Mouse (Mus musculus): Measurements from ENCODE around the gene Lsamp. TPM values are rescaled to one million over a fixed set of nuclear protein-coding genes. Genes with fewer than 3 reads are reported as not detected.

Gene Lsamp
- 17.7 and 21.5 TPM in 2 replicates for polyA plus RNA-seq (2014; fragmentation: Nextera tagmentation; extraction: Ambion mirVana)

- Histone ChIP-seq H3K36me3 (ENCODE audit: control insufficient read depth, insufficient read depth, low read length) (no peaks in the 10 kb centered on the region), H3K27ac (ENCODE audit: low read depth, low read length) (no peak within 1 kb of the TSS), H3K4me2 (ENCODE audit: low read depth, low read length, severe bottlenecking) (peak within 1 kb of the TSS; percentile 92), H3K9me3 (ENCODE audit: control insufficient read depth, low read length) (no peaks in the 10 kb centered on the region), H3K4me3 (ENCODE audit: low read depth, low read length) (peak within 1 kb of the TSS; percentile 53), H3K4me1 (replicated peaks; ENCODE audit: control insufficient read depth, insufficient read depth, low read length) (no peaks in the 10 kb centered on the region), H3K27me3 (ENCODE audit: control insufficient read depth, insufficient read depth, low read length) (no peaks in the 10 kb centered on the region), H3K9ac (ENCODE audit: low read length) (peak within 1 kb of the TSS; percentile 62)
- WGBS = 0% methylated on average over 24 of the region's 24 CpGs
- DNase-seq (ENCODE audit: low spot score) = peak; percentile 93
- peak; percentile 95 for ATAC-seq (replicated peaks; ENCODE audit: low FRiP score)
Observed at GRCm38 (mm10) chr16:39984205-39984634, at the start of gene Lsamp. Lsamp (plus strand) TSS chr16:39984361.

GRCm38 (mm10) chr16:39957686-39958085 is 26.5 kb upstream of the Lsamp start:
- no peaks in the 10 kb centered on the region for H3K36me3 ChIP-seq (ENCODE audit: control insufficient read depth, insufficient read depth, low read length)
- H3K27me3 ChIP-seq (ENCODE audit: control insufficient read depth, insufficient read depth, low read length) = no peaks in the 10 kb centered on the region
- ATAC-seq (replicated peaks; ENCODE audit: low FRiP score) = no peak
- H3K4me2 ChIP-seq (ENCODE audit: low read depth, low read length, severe bottlenecking) = no peak overlapping the region
- H3K9me3 ChIP-seq (ENCODE audit: control insufficient read depth, low read length) = no peaks in the 10 kb centered on the region
- DNase-seq (ENCODE audit: low spot score) = no peak
- no peak overlapping the region for H3K4me3 ChIP-seq (ENCODE audit: low read depth, low read length)
- H3K9ac ChIP-seq (ENCODE audit: low read length) = no peak overlapping the region
- no peak overlapping the region for H3K27ac ChIP-seq (ENCODE audit: low read depth, low read length)
- 97% methylated on average over 2 of the region's 2 CpGs for WGBS
- H3K4me1 ChIP-seq (replicated peaks; ENCODE audit: control insufficient read depth, insufficient read depth, low read length) = no peaks in the 10 kb centered on the region

- Histone ChIP-seq H3K4me2 (ENCODE audit: low read depth, low read length, severe bottlenecking) (no peak overlapping the region), H3K4me3 (ENCODE audit: low read depth, low read length) (no peak overlapping the region), H3K4me1 (replicated peaks; ENCODE audit: control insufficient read depth, insufficient read depth, low read length) (no peaks in the 10 kb centered on the region), H3K9me3 (ENCODE audit: control insufficient read depth, low read length) (no peaks in the 10 kb centered on the region), H3K36me3 (ENCODE audit: control insufficient read depth, insufficient read depth, low read length) (no peaks in the 10 kb centered on the region), H3K27ac (ENCODE audit: low read depth, low read length) (no peak overlapping the region), H3K27me3 (ENCODE audit: control insufficient read depth, insufficient read depth, low read length) (no peaks in the 10 kb centered on the region), H3K9ac (ENCODE audit: low read length) (no peak overlapping the region)
- WGBS = 76% methylated on average over 1 of the region's 1 CpGs
- ATAC-seq (replicated peaks; ENCODE audit: low FRiP score) (no peak), DNase-seq (ENCODE audit: low spot score) (no peak)
Observed at GRCm38 (mm10) chr16:39972712-39973111, 11.4 kb upstream of the Lsamp start.

GRCm38 (mm10) chr16:39984635-39985291 is 602 bp downstream of the Lsamp start:
- Histone ChIP-seq H3K36me3 (ENCODE audit: control insufficient read depth, insufficient read depth, low read length) (no peaks in the 10 kb centered on the region), H3K27me3 (ENCODE audit: control insufficient read depth, insufficient read depth, low read length) (no peaks in the 10 kb centered on the region), H3K4me2 (ENCODE audit: low read depth, low read length, severe bottlenecking) (peak overlapping the region; percentile 92), H3K9me3 (ENCODE audit: control insufficient read depth, low read length) (no peaks in the 10 kb centered on the region), H3K27ac (ENCODE audit: low read depth, low read length) (no peak overlapping the region), H3K4me3 (ENCODE audit: low read depth, low read length) (peak overlapping the region; percentile 53), H3K4me1 (replicated peaks; ENCODE audit: control insufficient read depth, insufficient read depth, low read length) (no peaks in the 10 kb centered on the region), H3K9ac (ENCODE audit: low read length) (peak overlapping the region; percentile 62)
- WGBS = under 1% methylated on average over 29 of the region's 29 CpGs
- peak; percentile 78 for DNase-seq (ENCODE audit: low spot score)
- peak; percentile 82 for ATAC-seq (replicated peaks; ENCODE audit: low FRiP score)

GRCm38 (mm10) chr16:39988466-39988865 is 4.3 kb downstream of the Lsamp start:
- H3K9me3 ChIP-seq (ENCODE audit: control insufficient read depth, low read length) = no peaks in the 10 kb centered on the region
- no peak overlapping the region for H3K9ac ChIP-seq (ENCODE audit: low read length)
- H3K4me2 ChIP-seq (ENCODE audit: low read depth, low read length, severe bottlenecking) = no peak overlapping the region
- H3K27ac ChIP-seq (ENCODE audit: low read depth, low read length) = no peak overlapping the region
- H3K27me3 ChIP-seq (ENCODE audit: control insufficient read depth, insufficient read depth, low read length) = no peaks in the 10 kb centered on the region
- H3K4me1 ChIP-seq (replicated peaks; ENCODE audit: control insufficient read depth, insufficient read depth, low read length) = no peaks in the 10 kb centered on the region
- no peak overlapping the region for H3K4me3 ChIP-seq (ENCODE audit: low read depth, low read length)
- H3K36me3 ChIP-seq (ENCODE audit: control insufficient read depth, insufficient read depth, low read length) = no peaks in the 10 kb centered on the region
- 71% methylated on average over 2 of the region's 2 CpGs for WGBS
- ATAC-seq (replicated peaks; ENCODE audit: low FRiP score) (no peak), DNase-seq (ENCODE audit: low spot score) (no peak)

GRCm38 (mm10) chr16:39994821-39995220 is 10.7 kb downstream of the Lsamp start:
- H3K27ac ChIP-seq (ENCODE audit: low read depth, low read length) = no peak overlapping the region
- WGBS = 95% methylated on average over 5 of the region's 5 CpGs

GRCm38 (mm10) chr16:40008800-40009199 is 24.6 kb downstream of the Lsamp start:
- 76% methylated on average over 2 of the region's 2 CpGs for WGBS
- no peaks in the 10 kb centered on the region for H3K27me3 ChIP-seq (ENCODE audit: control insufficient read depth, insufficient read depth, low read length)

More at GRCm38 (mm10) chr16:39994821-39995220, 10.7 kb downstream of the Lsamp start:
- DNase-seq (ENCODE audit: low spot score) (no peak), ATAC-seq (replicated peaks; ENCODE audit: low FRiP score) (no peak)
- Histone ChIP-seq H3K4me2 (ENCODE audit: low read depth, low read length, severe bottlenecking) (no peak overlapping the region), H3K4me3 (ENCODE audit: low read depth, low read length) (no peak overlapping the region), H3K4me1 (replicated peaks; ENCODE audit: control insufficient read depth, insufficient read depth, low read length) (no peaks in the 10 kb centered on the region), H3K27me3 (ENCODE audit: control insufficient read depth, insufficient read depth, low read length) (no peaks in the 10 kb centered on the region), H3K36me3 (ENCODE audit: control insufficient read depth, insufficient read depth, low read length) (no peaks in the 10 kb centered on the region), H3K9ac (ENCODE audit: low read length) (no peak overlapping the region), H3K9me3 (ENCODE audit: control insufficient read depth, low read length) (no peaks in the 10 kb centered on the region)

GRCm38 (mm10) chr16:40011106-40011505 is 26.9 kb downstream of the Lsamp start:
- WGBS = 32% methylated on average over 1 of the region's 1 CpGs

More at GRCm38 (mm10) chr16:40008800-40009199, 24.6 kb downstream of the Lsamp start:
- Histone ChIP-seq H3K27ac (ENCODE audit: low read depth, low read length) (no peak overlapping the region), H3K4me2 (ENCODE audit: low read depth, low read length, severe bottlenecking) (no peak overlapping the region), H3K4me3 (ENCODE audit: low read depth, low read length) (no peak overlapping the region), H3K4me1 (replicated peaks; ENCODE audit: control insufficient read depth, insufficient read depth, low read length) (no peaks in the 10 kb centered on the region), H3K9me3 (ENCODE audit: control insufficient read depth, low read length) (no peaks in the 10 kb centered on the region), H3K36me3 (ENCODE audit: control insufficient read depth, insufficient read depth, low read length) (no peaks in the 10 kb centered on the region), H3K9ac (ENCODE audit: low read length) (no peak overlapping the region)
- DNase-seq (ENCODE audit: low spot score) = no peak
- no peak for ATAC-seq (replicated peaks; ENCODE audit: low FRiP score)

GRCm38 (mm10) chr16:40022611-40023010 is 38.5 kb downstream of the Lsamp start:
- 78% methylated on average over 3 of the region's 3 CpGs for WGBS

More at GRCm38 (mm10) chr16:40011106-40011505, 26.9 kb downstream of the Lsamp start:
- Histone ChIP-seq H3K27ac (ENCODE audit: low read depth, low read length) (no peak overlapping the region), H3K9me3 (ENCODE audit: control insufficient read depth, low read length) (no peaks in the 10 kb centered on the region), H3K4me3 (ENCODE audit: low read depth, low read length) (no peak overlapping the region), H3K27me3 (ENCODE audit: control insufficient read depth, insufficient read depth, low read length) (no peaks in the 10 kb centered on the region), H3K4me1 (replicated peaks; ENCODE audit: control insufficient read depth, insufficient read depth, low read length) (no peaks in the 10 kb centered on the region), H3K4me2 (ENCODE audit: low read depth, low read length, severe bottlenecking) (no peak overlapping the region), H3K36me3 (ENCODE audit: control insufficient read depth, insufficient read depth, low read length) (no peaks in the 10 kb centered on the region), H3K9ac (ENCODE audit: low read length) (no peak overlapping the region)
- DNase-seq (ENCODE audit: low spot score) (no peak), ATAC-seq (replicated peaks; ENCODE audit: low FRiP score) (no peak)

More at GRCm38 (mm10) chr16:40022611-40023010, 38.5 kb downstream of the Lsamp start:
- Histone ChIP-seq H3K27ac (ENCODE audit: low read depth, low read length) (no peak overlapping the region), H3K27me3 (ENCODE audit: control insufficient read depth, insufficient read depth, low read length) (no peaks in the 10 kb centered on the region), H3K9me3 (ENCODE audit: control insufficient read depth, low read length) (no peaks in the 10 kb centered on the region), H3K9ac (ENCODE audit: low read length) (no peak overlapping the region), H3K4me1 (replicated peaks; ENCODE audit: control insufficient read depth, insufficient read depth, low read length) (no peaks in the 10 kb centered on the region), H3K36me3 (ENCODE audit: control insufficient read depth, insufficient read depth, low read length) (no peaks in the 10 kb centered on the region), H3K4me3 (ENCODE audit: low read depth, low read length) (no peak overlapping the region), H3K4me2 (ENCODE audit: low read depth, low read length, severe bottlenecking) (no peak overlapping the region)
- DNase-seq (ENCODE audit: low spot score) (no peak), ATAC-seq (replicated peaks; ENCODE audit: low FRiP score) (no peak)

Measured in forebrain, embryonic 11.5 days (tissue).